Mouse (Mus musculus) liver, adult 2 months (tissue): ENCODE measurements at regions not wholly inside any gene's neighbourhood (a gene's known extent, or its start where the extent isn't known, plus 50 kb on each side); places are given as distances from the start of the nearest gene placed in this dataset.

ENCODE experiments used
- CTCF ChIP-seq: fragments of 200-500 bp; IDR thresholded peaks from 2 replicates; pipeline ENCODE4 v1.5.1; 2011; ENCODE audit warnings: low read depth, low read length, control low read depth
- POLR2A ChIP-seq: fragments of 200-500 bp; IDR thresholded peaks from 2 replicates; pipeline ENCODE4 v1.6.1; 2011; ENCODE audit warnings: low read length, control low read depth; ENCODE audit not compliant: insufficient read depth; ENCODE audit errors: extremely low read depth

- TF ChIP-seq CTCF (no peak), POLR2A (no peak)
Observed at GRCm38 (mm10) chr15:60111046-60111445, 94.6 kb upstream of the 4933412E24Rik start.
